Mouse (Mus musculus) hindbrain, embryonic 14.5 days (tissue): ENCODE measurements around the gene Zfp853. TPM values are rescaled to one million over a fixed set of nuclear protein-coding genes. Genes with fewer than 3 reads are reported as not detected.

Source experiments
- ATAC-seq: fragments of 200-750 bp; cut with Nextera tagmentation; 2 replicates; pipeline ENCODE4 v1.8.0; 2017; ENCODE audit warnings: moderate number of reproducible peaks, mild to moderate bottlenecking, moderate TSS enrichment, moderate library complexity; ENCODE audit not compliant: low FRiP score
- DNase-seq: peaks from one replicate; pipeline ENCODE4 v3.0.0-alpha.2; 2015; ENCODE audit warnings: low spot score
- H3K27ac ChIP-seq: fragments of 300-500 bp; sonication (generic); 2 replicates; pipeline ENCODE4 v1.5.1; 2014; ENCODE audit warnings: mild to moderate bottlenecking, moderate library complexity
- H3K27me3 ChIP-seq: fragments of 300-500 bp; sonication (generic); 2 replicates; pipeline ENCODE4 v1.6.1; 2014; ENCODE audit warnings: mild to moderate bottlenecking, low read length, mixed read lengths; ENCODE audit not compliant: control insufficient read depth, insufficient read depth
- H3K36me3 ChIP-seq: fragments of 300-500 bp; sonication (generic); replicated peaks from 2 replicates; pipeline ENCODE4 v1.6.1; 2014; ENCODE audit not compliant: control insufficient read depth, insufficient read depth
- H3K4me1 ChIP-seq: fragments of 300-500 bp; sonication (generic); replicated peaks from 2 replicates; pipeline ENCODE4 v1.6.1; 2014; ENCODE audit warnings: antibody characterized with exemption, low read length, mixed read lengths; ENCODE audit not compliant: control insufficient read depth, insufficient read depth
- H3K4me2 ChIP-seq: fragments of 300-500 bp; sonication (generic); replicated peaks from 2 replicates; pipeline ENCODE4 v1.6.1; 2014; ENCODE audit warnings: mild to moderate bottlenecking, moderate library complexity
- H3K4me3 ChIP-seq: fragments of 300-500 bp; sonication (generic); replicated peaks from 2 replicates; pipeline ENCODE4 v1.5.1; 2014; ENCODE audit warnings: mild to moderate bottlenecking, low read length
- H3K9ac ChIP-seq: fragments of 300-500 bp; sonication (generic); 2 replicates; pipeline ENCODE4 v1.6.1; 2014
- H3K9me3 ChIP-seq: fragments of 300-500 bp; sonication (generic); 2 replicates; pipeline ENCODE4 v1.6.1; 2016; ENCODE audit warnings: low read length; ENCODE audit not compliant: control insufficient read depth
- WGBS: fragments of 180-500 bp; shearing (Covaris S2); extraction: QIAGEN DNeasy Blood & Tissue Kit; methylation state at CpG from one replicate; pipeline ENCODE4 v1.1.7; 2014; 5-methylcytosine and 5-hydroxymethylcytosine counted together
- polyA plus RNA-seq: library from polyadenylated mRNA; unstranded; fragments of >200 nt; fragmentation: Nextera tagmentation; extraction: Ambion mirVana; gene quantifications from 2 replicates; pipeline ENCODE4 v1.2.1, GENCODE M21; 2014

Zfp853 gene
- polyA plus RNA-seq, 1 experiment from 2014 or later: 0.43 TPM

DNA sequence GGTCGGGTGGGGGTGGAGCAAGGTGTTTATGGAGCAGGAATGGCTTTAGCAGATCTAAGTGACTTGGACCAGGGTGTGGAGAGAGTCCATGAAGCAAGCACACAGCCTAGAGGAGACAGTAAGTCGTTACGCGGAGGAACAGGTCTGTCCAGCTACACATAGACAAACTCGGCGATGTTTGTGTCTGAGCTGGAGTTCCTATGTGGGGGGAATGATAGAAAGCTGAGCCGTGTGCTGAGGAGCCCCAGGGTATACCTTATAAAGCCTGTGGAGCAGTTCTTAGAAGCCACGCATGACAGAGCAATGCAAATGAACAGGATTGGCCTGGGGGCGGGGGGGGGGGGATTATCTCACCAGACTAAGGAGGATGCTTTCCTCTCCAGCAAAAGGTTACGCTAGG lies 14.2 kb downstream of the Zfp853 start:
- H3K4me1 ChIP-seq: no peaks in the 10 kb centered on the region
- no peaks in the 10 kb centered on the region for H3K36me3 ChIP-seq
- no peak overlapping the region for H3K27ac ChIP-seq
- WGBS: 45% methylated on average over 10 of the region's 10 CpGs
- no peaks in the 10 kb centered on the region for H3K9me3 ChIP-seq
- H3K9ac ChIP-seq: no peak overlapping the region
- H3K4me3 ChIP-seq: no peak overlapping the region
- no peak for ATAC-seq
- no peak for DNase-seq
- no peaks in the 10 kb centered on the region for H3K27me3 ChIP-seq
- no peak overlapping the region for H3K4me2 ChIP-seq

DNA sequence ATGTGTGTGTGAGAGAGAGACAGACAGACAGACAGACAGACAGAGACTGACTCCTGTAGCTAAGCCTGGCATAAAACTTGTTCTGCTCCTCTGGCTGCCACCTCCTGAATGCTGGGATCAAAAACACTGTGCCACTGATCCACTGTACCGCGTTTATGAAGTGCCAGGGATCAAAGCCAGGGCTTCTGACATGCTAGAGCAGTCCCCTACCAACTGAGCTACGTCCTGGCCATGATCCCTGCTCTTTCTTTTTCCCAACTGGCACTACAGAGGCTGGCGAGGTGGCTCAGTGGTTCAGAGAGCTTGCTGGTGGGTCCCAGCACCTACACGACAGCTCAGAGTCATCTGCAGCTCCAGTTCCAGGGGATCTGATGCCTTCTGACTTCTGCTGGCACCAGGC lies 17.7 kb downstream of the Zfp853 start:
- Histone ChIP-seq H3K36me3 (no peaks in the 10 kb centered on the region), H3K9me3 (no peaks in the 10 kb centered on the region), H3K4me3 (no peak overlapping the region), H3K27me3 (no peaks in the 10 kb centered on the region), H3K27ac (no peak overlapping the region), H3K9ac (no peak overlapping the region), H3K4me1 (peaks cover 4% of the 10 kb centered on the region), H3K4me2 (no peak overlapping the region)
- ATAC-seq: no peak
- WGBS: 61% methylated on average over 5 of the region's 5 CpGs
- DNase-seq: no peak

DNA sequence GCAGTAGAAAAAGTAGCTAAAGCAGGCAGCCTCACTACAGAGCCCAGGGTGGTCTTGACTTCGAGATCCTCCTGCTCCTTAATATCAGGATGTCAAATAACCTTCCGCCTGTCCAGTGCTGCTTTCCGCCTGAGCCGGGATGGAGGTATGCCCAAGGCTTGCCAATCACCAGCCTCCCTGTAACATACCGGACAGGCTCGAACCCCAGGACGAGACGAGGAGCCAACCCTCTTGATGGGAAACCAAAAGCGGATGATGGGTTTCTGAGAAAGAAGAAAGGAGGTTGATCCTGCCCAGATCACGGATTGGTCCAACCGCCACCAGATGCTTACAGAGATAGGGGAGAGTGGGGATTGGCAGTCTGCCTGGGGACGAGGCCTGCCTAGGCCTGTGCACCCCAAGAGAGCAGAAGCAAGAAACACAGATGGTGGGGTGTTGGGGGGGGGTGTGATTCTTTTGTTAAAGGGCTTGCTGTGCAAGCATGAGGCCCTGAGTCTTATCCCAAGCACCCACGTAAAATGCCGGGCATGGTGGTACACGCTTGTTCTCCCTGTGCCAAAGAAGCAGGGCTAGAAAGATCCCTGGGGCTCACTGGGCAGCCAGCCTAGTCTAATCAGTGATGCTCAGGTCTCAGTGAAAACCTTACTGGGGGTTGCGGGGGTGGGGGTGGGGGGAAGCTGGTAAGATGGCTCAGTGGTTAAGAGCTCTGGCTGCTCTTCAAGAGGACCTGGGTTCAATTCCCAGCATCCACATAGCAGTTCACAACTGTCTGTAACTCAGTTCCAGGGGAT lies 20.7 kb downstream of the Zfp853 start:
- Histone ChIP-seq H3K9me3 (no peaks in the 10 kb centered on the region), H3K9ac (no peak overlapping the region)

DNA sequence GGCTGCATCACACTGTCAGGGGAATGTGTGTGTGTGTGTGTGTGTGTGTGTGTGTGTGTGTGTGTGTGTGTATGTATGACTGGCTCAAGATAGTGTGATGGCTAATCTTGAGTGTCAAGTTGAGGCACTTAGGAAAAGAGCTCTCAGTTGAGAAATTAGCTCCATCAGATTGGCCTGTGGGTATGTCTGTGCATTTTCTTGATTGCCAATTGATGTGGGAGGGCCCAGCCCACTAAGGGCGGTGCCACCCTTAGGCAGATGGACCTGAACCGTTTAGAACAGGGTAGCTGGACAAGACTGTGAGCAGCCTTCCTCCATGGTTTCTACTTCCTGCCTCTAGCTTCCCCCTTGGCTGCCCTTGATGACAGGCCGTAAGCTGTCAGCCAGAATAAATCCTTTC lies 21.3 kb downstream of the Zfp853 start:
- Histone ChIP-seq H3K4me2 (no peak overlapping the region), H3K36me3 (no peaks in the 10 kb centered on the region), H3K27ac (no peak overlapping the region), H3K4me3 (no peak overlapping the region), H3K27me3 (no peaks in the 10 kb centered on the region), H3K9ac (no peak overlapping the region), H3K4me1 (peaks cover 19% of the 10 kb centered on the region), H3K9me3 (no peaks in the 10 kb centered on the region)
- no peak for ATAC-seq
- no peak for DNase-seq
- WGBS: 80% methylated on average over 3 of the region's 3 CpGs

More for the DNA sequence above, 20.7 kb downstream of the Zfp853 start:
- ATAC-seq (no peak), DNase-seq (no peak)
- Histone ChIP-seq H3K27ac (no peak overlapping the region), H3K4me1 (peaks cover 19% of the 10 kb centered on the region), H3K4me2 (no peak overlapping the region), H3K4me3 (no peak overlapping the region), H3K36me3 (no peaks in the 10 kb centered on the region), H3K27me3 (no peaks in the 10 kb centered on the region)
- WGBS: 88% methylated on average over 16 of the region's 16 CpGs

DNA sequence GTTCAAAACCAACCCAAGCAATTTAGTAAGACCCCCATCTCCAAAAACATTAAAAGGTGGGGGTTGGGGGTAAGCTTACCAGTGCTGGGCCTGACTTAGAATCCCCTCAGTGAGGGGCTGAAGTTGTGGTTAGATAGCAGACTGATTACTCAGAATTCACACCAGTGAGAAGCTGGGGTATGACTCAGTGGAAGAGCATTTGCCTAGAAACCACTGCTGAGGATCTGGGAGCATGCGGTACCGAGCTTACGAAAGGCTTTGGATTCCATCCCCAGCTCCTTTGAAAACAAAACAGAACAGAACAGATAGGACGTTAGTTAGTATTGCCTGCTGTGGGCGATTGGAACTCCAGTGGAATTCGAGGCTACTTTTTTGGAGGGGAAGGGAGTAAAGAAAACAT lies 21.8 kb downstream of the Zfp853 start:
- no peak overlapping the region for H3K4me3 ChIP-seq
- peaks cover 19% of the 10 kb centered on the region for H3K4me1 ChIP-seq
- H3K4me2 ChIP-seq: no peak overlapping the region
- no peaks in the 10 kb centered on the region for H3K27me3 ChIP-seq
- 88% methylated on average over 6 of the region's 6 CpGs for WGBS
- no peaks in the 10 kb centered on the region for H3K36me3 ChIP-seq
- 0 out of 2 replicates have a peak overlapping the region, but pooled peaks have one; percentile 24 for H3K9ac ChIP-seq
- no peak overlapping the region for H3K27ac ChIP-seq
- H3K9me3 ChIP-seq: no peaks in the 10 kb centered on the region
- DNase-seq: no peak
- no peak for ATAC-seq

DNA sequence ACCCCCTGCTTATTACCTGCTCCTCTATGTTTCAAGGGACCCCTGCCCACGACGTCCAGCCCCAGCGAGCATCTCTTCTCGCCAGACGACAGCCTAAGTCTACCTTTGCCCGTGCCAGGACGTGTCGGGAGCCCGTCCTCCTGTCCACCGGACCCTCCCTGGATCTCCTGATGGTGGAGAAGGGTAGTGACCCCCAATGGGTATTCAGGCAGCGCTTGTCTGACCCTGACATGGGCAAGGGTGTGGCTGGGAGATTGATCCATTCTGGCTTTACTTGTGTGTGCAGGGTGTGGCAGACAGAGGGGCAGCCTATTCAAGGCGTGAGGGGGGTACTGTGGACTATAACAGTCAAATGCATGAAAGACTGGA lies 23.3 kb downstream of the Zfp853 start:
- Histone ChIP-seq H3K4me3 (peak overlapping the region; percentile 74), H3K4me2 (peak overlapping the region; percentile 82), H3K36me3 (no peaks in the 10 kb centered on the region), H3K4me1 (peaks cover 22% of the 10 kb centered on the region), H3K27me3 (no peaks in the 10 kb centered on the region), H3K9me3 (no peaks in the 10 kb centered on the region), H3K9ac (peak overlapping the region; percentile 95), H3K27ac (peak overlapping the region; percentile 83; the same call in 1 of the 2 replicates)
- 3% methylated on average over 12 of the region's 12 CpGs for WGBS
- DNase-seq (no peak), ATAC-seq (peak; percentile 28; the same call in 1 of the 2 replicates)

DNA sequence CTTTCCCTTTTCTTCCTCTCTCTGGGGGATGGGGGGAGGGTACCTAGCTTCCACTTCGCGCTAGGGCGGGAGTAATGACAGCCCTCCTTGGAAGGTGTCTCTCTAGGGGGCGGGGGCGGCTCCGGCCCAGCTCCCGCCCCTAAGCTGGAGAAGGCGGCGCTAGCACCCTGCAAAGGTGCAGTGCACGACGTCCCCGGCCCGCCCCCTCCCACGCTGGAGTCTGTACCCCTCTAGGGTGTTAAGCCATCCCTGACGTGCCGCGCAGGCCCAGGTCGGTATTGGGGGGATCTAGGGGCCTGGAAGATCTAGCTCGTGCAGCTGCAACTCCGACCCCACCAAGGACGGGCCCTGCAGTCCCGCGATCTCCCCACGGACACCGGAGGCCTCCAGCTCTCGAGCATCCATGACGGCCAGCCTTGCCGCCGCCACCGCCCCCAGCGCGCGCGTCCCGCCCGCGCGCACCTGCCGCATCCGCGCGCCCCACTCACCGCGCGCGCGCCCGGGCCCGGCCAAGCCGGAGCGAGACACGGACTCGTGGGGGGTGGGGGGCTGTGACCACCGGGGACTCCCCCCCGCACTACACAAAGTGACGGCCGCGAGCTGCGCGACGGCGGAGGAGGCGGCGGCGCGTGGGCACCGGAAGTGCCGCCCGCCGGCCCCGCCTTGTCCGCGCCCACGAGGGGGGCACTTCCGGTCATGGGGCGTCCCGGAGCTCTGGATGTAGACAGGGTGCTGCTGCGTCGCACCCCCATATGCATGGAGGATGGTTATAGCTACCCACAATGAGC lies 23.9 kb downstream of the Zfp853 start, which contains the start of gene Zfp316:
TSS of gene Zfp316 (minus strand) at position 660 of the 788 bp plus-strand sequence.
- Histone ChIP-seq H3K9me3 (no peaks in the 10 kb centered on the region), H3K4me1 (peaks cover 22% of the 10 kb centered on the region), H3K4me3 (peak within 1 kb of the TSS; percentile 74), H3K9ac (peak within 1 kb of the TSS; percentile 95), H3K27ac (peak within 1 kb of the TSS; percentile 83), H3K27me3 (no peaks in the 10 kb centered on the region), H3K36me3 (peaks cover 4% of the 10 kb centered on the region), H3K4me2 (peak within 1 kb of the TSS; percentile 82)
- WGBS: under 1% methylated on average over 66 of the region's 79 CpGs
- DNase-seq (peak; percentile 80), ATAC-seq (peak; percentile 77)

DNA sequence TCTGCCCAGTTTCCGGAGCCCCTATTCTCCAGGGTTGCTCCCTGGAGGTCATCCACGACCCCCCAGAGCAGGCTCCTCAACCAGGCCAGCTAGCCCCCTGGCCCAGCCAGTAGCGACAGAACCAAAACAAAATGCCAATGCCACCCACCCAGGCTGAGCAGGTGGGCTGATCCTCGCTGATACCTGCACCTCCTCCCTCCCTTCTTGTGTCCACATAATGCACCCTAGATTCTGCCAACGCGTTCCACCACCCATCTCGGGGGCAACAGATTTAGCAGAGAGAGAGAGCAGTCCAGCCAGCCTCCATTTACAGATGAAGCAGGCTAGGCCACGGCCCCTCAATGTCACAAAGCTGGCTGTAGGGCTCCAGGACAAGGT lies 24.4 kb downstream of the Zfp853 start:
- Histone ChIP-seq H3K4me1 (peaks cover 22% of the 10 kb centered on the region), H3K27ac (peak overlapping the region; percentile 83), H3K36me3 (peaks cover 10% of the 10 kb centered on the region), H3K4me2 (peak overlapping the region; percentile 82), H3K9ac (peak overlapping the region; percentile 95), H3K9me3 (no peaks in the 10 kb centered on the region), H3K27me3 (no peaks in the 10 kb centered on the region), H3K4me3 (peak overlapping the region; percentile 74)
- 19% methylated on average over 8 of the region's 8 CpGs for WGBS
- ATAC-seq (no peak), DNase-seq (no peak)

DNA sequence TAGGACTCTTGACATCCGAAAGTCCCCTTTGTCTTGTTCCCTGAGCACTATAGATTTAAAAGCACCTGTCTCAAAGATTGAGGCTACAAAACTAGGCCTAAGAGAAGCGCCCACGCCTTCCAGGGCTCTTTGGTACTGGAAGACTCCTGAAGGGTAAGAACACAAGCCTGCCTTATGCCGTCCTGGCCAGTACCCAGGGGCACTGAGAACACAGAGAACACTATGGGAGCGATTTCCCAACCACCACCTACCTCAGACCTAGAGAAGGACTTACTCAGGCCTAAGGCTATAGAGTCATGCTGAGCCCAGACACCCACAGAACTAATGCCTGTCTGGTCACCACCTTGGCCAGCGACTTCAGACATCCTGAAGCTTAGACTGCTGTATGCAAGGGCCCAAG lies 26.6 kb downstream of the Zfp853 start:
- no peak for DNase-seq
- Histone ChIP-seq H3K27ac (no peak overlapping the region), H3K9ac (no peak overlapping the region), H3K27me3 (no peaks in the 10 kb centered on the region), H3K9me3 (no peaks in the 10 kb centered on the region), H3K4me1 (peaks cover 22% of the 10 kb centered on the region), H3K4me3 (no peak overlapping the region), H3K36me3 (peaks cover 32% of the 10 kb centered on the region), H3K4me2 (no peak overlapping the region)
- 92% methylated on average over 6 of the region's 6 CpGs for WGBS
- ATAC-seq: no peak
